Mouse (Mus musculus) cerebellum, adult 2 months (tissue): ENCODE data around the gene Nmb.

Source experiments
- CTCF ChIP-seq: fragments of 200-500 bp; IDR thresholded peaks from 2 replicates; pipeline ENCODE4 v1.5.1; 2011; ENCODE audit warnings: low read depth, mild to moderate bottlenecking, control low read depth, low read length, moderate library complexity, borderline replicate concordance; ENCODE audit not compliant: insufficient read depth
- POLR2A ChIP-seq: fragments of 200-500 bp; IDR thresholded peaks from 2 replicates; pipeline ENCODE4 v1.6.1; 2011; ENCODE audit warnings: low read length, control low read depth, borderline replicate concordance; ENCODE audit not compliant: insufficient read depth

DNA sequence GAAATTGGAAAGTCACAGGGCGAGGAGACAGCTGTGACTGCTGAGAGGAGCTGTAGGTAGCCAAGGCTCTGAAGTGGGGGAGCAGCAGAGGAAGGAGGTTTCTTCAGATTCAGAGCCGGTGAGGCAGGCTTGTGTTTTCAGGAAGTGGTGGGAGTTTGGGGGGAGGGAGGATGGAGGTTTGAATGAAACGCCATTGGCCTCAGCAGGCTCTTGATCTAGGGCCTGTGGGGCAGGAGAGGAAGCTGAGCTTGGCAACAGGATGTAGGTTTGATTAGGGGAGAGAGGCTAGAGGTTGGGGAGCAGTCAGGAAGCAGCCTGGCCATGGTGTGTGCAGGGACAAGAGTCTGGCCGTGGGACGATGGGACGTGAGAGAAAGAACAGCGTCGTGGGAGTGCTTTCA lies 40.0 kb downstream of the Nmb start:
- no peak for TF ChIP-seq CTCF
- no peak for TF ChIP-seq POLR2A
